Mouse (Mus musculus): ENCODE data around the gene Praf2.
"Not testable (repeated sequence)": the region's sequence is repeated elsewhere in the genome, so short reads cannot be mapped to it uniquely, and the experiment has no call there.

Praf2 gene

GRCm38 (mm10) chrX:7728215-7728921 is at the start of gene Praf2:
TSS of gene Praf2 (plus strand) at chrX:7728439.
- DNase-seq (ENCODE audit: low spot score in 2 of 2): peak; percentile 85 to 89

GRCm38 (mm10) chrX:7678986-7679385 is 49.3 kb upstream of the Praf2 start:
- DNase-seq (ENCODE audit: low spot score in 2 of 2): no peak

GRCm38 (mm10) chrX:7679405-7680056 is 48.7 kb upstream of the Praf2 start:
- DNase-seq (ENCODE audit: low spot score in 2 of 2): peak; percentile 88 to 91

- DNase-seq (ENCODE audit: low spot score in 2 of 2): no peak
Observed at GRCm38 (mm10) chrX:7680057-7680412, 48.2 kb upstream of the Praf2 start.

GRCm38 (mm10) chrX:7680864-7681263 is 47.4 kb upstream of the Praf2 start, which contains the start of gene Magix:
TSS of gene Magix (minus strand) at chrX:7681251.
- peak; percentile 26 to 48 for DNase-seq (ENCODE audit: low spot score in 2 of 2)

- DNase-seq (ENCODE audit: low spot score in 2 of 2): no peak
Observed at GRCm38 (mm10) chrX:7688321-7688720, 39.9 kb upstream of the Praf2 start.

- no peak for DNase-seq (ENCODE audit: low spot score in 2 of 2)
Observed at GRCm38 (mm10) chrX:7690486-7690885, 37.8 kb upstream of the Praf2 start.

- DNase-seq (ENCODE audit: low spot score in 2 of 2): no peak
Observed at GRCm38 (mm10) chrX:7692862-7693261, 35.4 kb upstream of the Praf2 start.

GRCm38 (mm10) chrX:7696520-7696919 is 31.7 kb upstream of the Praf2 start:
- DNase-seq (ENCODE audit: low spot score in 2 of 2): no peak

GRCm38 (mm10) chrX:7696954-7697381 is 31.3 kb upstream of the Praf2 start, which contains the start of gene Gpkow:
TSS of gene Gpkow (plus strand) at chrX:7697131.
- peak; percentile 88 to 89 for DNase-seq (ENCODE audit: low spot score in 2 of 2)

GRCm38 (mm10) chrX:7713764-7714134 is 14.5 kb upstream of the Praf2 start:
- peak in 1 of 2 experiments; percentile 13 for DNase-seq (ENCODE audit: low spot score in 2 of 2)

GRCm38 (mm10) chrX:7714135-7714899 is 13.9 kb upstream of the Praf2 start, which contains the start of gene Wdr45:
TSS of gene Wdr45 (plus strand) at chrX:7714333.
- peak; percentile 95 for DNase-seq (ENCODE audit: low spot score in 2 of 2)

GRCm38 (mm10) chrX:7716058-7716457 is 12.2 kb upstream of the Praf2 start:
- DNase-seq (ENCODE audit: low spot score in 2 of 2): not testable (repeated sequence)

GRCm38 (mm10) chrX:7721514-7722281 is 6.5 kb upstream of the Praf2 start, which contains the start of gene Gm45208:
TSS of gene Gm45208 (plus strand) at chrX:7722245.
- peak; percentile 73 to 83 for DNase-seq (ENCODE audit: low spot score in 2 of 2)

- no peak for DNase-seq (ENCODE audit: low spot score in 2 of 2)
Observed at GRCm38 (mm10) chrX:7722282-7722611, 6.0 kb upstream of the Praf2 start.

- no peak for DNase-seq (ENCODE audit: low spot score in 2 of 2)
Observed at GRCm38 (mm10) chrX:7722691-7723090, 5.5 kb upstream of the Praf2 start.

GRCm38 (mm10) chrX:7724135-7724534 is 4.1 kb upstream of the Praf2 start:
- DNase-seq (ENCODE audit: low spot score in 2 of 2): no peak

GRCm38 (mm10) chrX:7725841-7726240 is 2.4 kb upstream of the Praf2 start:
- no peak for DNase-seq (ENCODE audit: low spot score in 2 of 2)

GRCm38 (mm10) chrX:7727176-7727575 is 1.1 kb upstream of the Praf2 start:
- DNase-seq (ENCODE audit: low spot score in 2 of 2): no peak

- no peak for DNase-seq (ENCODE audit: low spot score in 2 of 2)
Observed at GRCm38 (mm10) chrX:7728922-7729265, 655 bp downstream of the Praf2 start.

GRCm38 (mm10) chrX:7733571-7734156 is 5.4 kb downstream of the Praf2 start:
- DNase-seq (ENCODE audit: low spot score in 2 of 2): peak; percentile 29 to 39

All from heart, adult 9 months (tissue).